Mouse (Mus musculus) lung, adult 2 months (tissue): ENCODE results near the gene Comt. TPM values are rescaled to one million over a fixed set of nuclear protein-coding genes. Genes with fewer than 3 reads are reported as not detected.

Experiments
- DNase-seq: peaks from one replicate; pipeline ENCODE4 v3.0.0; 2022
- H3K4me1 ChIP-seq: fragments of 200-500 bp; 2 replicates; pipeline ENCODE4 v1.6.1; 2011; ENCODE audit warnings: low read length; ENCODE audit not compliant: control insufficient read depth, insufficient read depth
- H3K4me3 ChIP-seq: fragments of 200-500 bp; replicated peaks from 2 replicates; pipeline ENCODE3; 2011; ENCODE audit warnings: low read depth, mild to moderate bottlenecking, control low read depth, low read length; ENCODE audit errors: extremely low read depth
- CTCF ChIP-seq: fragments of 200-500 bp; IDR thresholded peaks from 2 replicates; pipeline ENCODE4 v1.5.1; 2011; ENCODE audit warnings: mild to moderate bottlenecking, low read length, control low read depth; ENCODE audit not compliant: insufficient read depth
- POLR2A ChIP-seq: fragments of 200-500 bp; IDR thresholded peaks from 2 replicates; pipeline ENCODE4 v1.6.1; 2011; ENCODE audit warnings: low read depth, mild to moderate bottlenecking, control low read depth, low read length, borderline replicate concordance; ENCODE audit errors: extremely low read depth
- WGBS: fragments of 180-500 bp; shearing (Covaris S2); methylation state at CpG from one replicate; pipeline ENCODE4 v1.1.7; 2018; 5-methylcytosine and 5-hydroxymethylcytosine counted together
- polyA plus RNA-seq: library from polyadenylated mRNA; depleted of rRNA; stranded (reverse); fragments of >200 nt; gene quantifications from 2 replicates; pipeline ENCODE4 v1.2.3, GENCODE M21; 2012

Gene Comt
- polyA plus RNA-seq, 1 experiment, result 171 TPM

DNA sequence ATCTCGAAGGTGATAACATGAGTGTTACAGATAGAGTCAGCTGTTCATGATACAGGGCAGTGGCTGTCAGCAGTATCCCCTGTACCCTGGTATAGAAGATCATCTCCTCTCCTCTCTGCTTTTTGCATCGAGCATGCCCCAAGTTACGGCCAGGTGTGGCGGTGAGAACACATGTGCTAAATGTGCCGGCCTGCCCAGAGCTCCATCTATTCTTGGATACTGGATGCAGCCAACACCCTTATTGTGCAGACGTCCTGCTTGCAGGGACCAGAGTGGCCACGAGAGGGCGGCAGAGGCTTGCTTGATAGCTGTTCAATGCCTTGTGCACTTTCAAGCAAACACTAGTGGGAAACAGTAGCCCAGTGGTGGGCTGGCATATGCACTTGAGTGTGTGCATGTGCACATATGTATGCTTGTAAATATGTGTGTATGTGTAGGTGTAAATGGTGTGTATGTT lies 16.8 kb upstream of the Comt start:
- 18% methylated on average over 8 of the region's 8 CpGs for WGBS
- no peak overlapping the region for H3K4me3 ChIP-seq
- peak; percentile 95 for DNase-seq
- H3K4me1 ChIP-seq, result no peaks in the 10 kb centered on the region
- no peak for TF ChIP-seq POLR2A
- peak; percentile 99 for TF ChIP-seq CTCF

DNA sequence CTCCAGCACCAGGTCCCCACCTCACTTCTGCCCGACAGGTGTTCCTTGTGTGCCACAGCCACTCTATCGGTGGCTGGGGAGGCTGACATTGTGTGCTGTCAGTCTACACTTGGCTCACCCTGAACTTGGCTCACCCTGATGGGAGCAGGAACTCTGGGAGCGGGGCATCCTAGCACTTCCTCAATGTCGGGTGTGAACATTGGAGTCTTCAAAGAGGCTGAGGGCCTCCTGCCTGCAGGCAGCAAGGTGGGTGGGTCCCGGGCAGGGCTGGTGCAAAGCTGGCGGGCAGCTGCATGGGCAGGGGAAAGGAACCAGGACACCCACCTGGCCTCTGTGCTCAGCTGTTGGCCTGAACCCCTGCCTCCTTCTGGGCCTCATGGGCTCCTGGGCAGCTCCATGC lies 9.5 kb upstream of the Comt start:
- no peak overlapping the region for H3K4me3 ChIP-seq
- no peak for TF ChIP-seq CTCF
- WGBS, result 86% methylated on average over 6 of the region's 6 CpGs
- DNase-seq, result no peak
- no peaks in the 10 kb centered on the region for H3K4me1 ChIP-seq

- 92% methylated on average over 5 of the region's 5 CpGs for WGBS
- no peak overlapping the region for H3K4me3 ChIP-seq
- DNase-seq, result no peak
- H3K4me1 ChIP-seq, result no peaks in the 10 kb centered on the region
- no peak for TF ChIP-seq CTCF
- TF ChIP-seq POLR2A, result no peak
These were observed 6.8 kb upstream of the Comt start for GRCm38 (mm10) chr16:18433341-18433920.

DNA sequence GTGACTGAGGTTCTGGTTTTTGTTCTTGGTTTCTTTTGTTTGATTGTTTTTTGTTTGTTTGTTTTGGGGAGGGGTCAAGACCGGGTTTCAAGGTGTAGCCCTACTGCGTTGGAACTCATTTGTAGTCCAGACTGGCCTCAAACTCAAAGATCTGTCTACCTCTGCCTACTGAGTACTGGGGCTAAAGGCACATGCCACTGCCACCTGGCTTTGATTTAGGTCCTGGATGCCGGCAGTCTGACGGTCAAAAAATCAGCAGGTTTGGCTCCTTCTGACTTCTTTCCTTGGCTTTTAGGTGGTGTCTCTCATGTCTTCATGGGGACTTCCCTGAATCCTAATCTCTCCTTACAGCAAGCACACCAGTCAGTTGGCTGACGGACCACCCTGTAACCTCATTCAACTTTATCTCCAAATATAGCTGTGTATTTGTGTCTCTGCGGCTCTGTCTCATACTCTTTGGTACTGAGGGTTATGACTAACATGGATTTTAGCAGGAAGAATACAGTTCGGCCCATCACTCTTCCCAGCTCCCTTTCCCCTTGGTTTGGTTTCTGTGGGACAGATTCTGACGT lies 4.1 kb upstream of the Comt start:
- no peak for DNase-seq
- Histone ChIP-seq H3K4me3 (no peak overlapping the region), H3K4me1 (peaks cover 6% of the 10 kb centered on the region; the same call in 1 of the 2 replicates)
- TF ChIP-seq POLR2A, result no peak
- TF ChIP-seq CTCF, result no peak
- 81% methylated on average over 8 of the region's 8 CpGs for WGBS

DNA sequence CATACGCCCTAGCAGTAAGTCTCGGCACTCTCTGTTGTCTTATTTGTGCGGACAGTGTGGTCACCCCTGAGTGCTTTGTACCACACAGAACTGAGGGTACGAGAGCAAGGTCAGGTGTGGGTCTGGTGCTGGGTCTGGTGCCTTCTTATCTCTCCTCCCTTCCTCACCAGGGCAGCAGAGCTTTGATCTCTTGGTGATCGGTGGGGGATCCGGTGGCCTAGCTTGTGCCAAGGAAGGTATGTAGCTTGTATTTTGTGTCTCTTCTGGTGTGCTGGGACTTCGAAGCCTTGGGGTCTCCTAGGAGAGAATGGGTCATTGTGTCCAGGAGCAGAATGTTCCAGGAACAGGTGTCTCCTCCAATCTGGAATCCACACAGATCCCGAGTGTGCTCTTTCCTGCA lies 3.0 kb upstream of the Comt start:
- DNase-seq, result no peak
- Histone ChIP-seq H3K4me1 (peaks cover 12% of the 10 kb centered on the region), H3K4me3 (no peak overlapping the region)
- WGBS, result 88% methylated on average over 8 of the region's 8 CpGs
- TF ChIP-seq CTCF (no peak), POLR2A (no peak)

GRCm38 (mm10) chr16:18428516-18429042 lies 1.9 kb upstream of the Comt start:
- no peak for DNase-seq
- TF ChIP-seq POLR2A (no peak), CTCF (no peak)
- Histone ChIP-seq H3K4me3 (no peak overlapping the region), H3K4me1 (peaks cover 17% of the 10 kb centered on the region)
- WGBS, result 77% methylated on average over 7 of the region's 7 CpGs

GRCm38 (mm10) chr16:18428011-18428515 lies 1.4 kb upstream of the Comt start:
- TF ChIP-seq CTCF, result no peak
- TF ChIP-seq POLR2A, result no peak
- 79% methylated on average over 5 of the region's 5 CpGs for WGBS
- Histone ChIP-seq H3K4me3 (no peak overlapping the region), H3K4me1 (peaks cover 17% of the 10 kb centered on the region)
- DNase-seq, result peak; percentile 30

GRCm38 (mm10) chr16:18426215-18426791 lies 349 bp downstream of the Comt start, which contains the start of gene Txnrd2:
Txnrd2 (plus strand) TSS chr16:18426384.
- peak; percentile 81 for DNase-seq
- TF ChIP-seq CTCF, result 0 out of 2 replicates have a peak, but pooled peaks have one; percentile 19
- TF ChIP-seq POLR2A, result 0 out of 2 replicates have a peak, but pooled peaks have one; percentile 52
- under 1% methylated on average over 52 of the region's 52 CpGs for WGBS
- peaks cover 17% of the 10 kb centered on the region for H3K4me1 ChIP-seq
- peak within 1 kb of the TSS; percentile 98 for H3K4me3 ChIP-seq

DNA sequence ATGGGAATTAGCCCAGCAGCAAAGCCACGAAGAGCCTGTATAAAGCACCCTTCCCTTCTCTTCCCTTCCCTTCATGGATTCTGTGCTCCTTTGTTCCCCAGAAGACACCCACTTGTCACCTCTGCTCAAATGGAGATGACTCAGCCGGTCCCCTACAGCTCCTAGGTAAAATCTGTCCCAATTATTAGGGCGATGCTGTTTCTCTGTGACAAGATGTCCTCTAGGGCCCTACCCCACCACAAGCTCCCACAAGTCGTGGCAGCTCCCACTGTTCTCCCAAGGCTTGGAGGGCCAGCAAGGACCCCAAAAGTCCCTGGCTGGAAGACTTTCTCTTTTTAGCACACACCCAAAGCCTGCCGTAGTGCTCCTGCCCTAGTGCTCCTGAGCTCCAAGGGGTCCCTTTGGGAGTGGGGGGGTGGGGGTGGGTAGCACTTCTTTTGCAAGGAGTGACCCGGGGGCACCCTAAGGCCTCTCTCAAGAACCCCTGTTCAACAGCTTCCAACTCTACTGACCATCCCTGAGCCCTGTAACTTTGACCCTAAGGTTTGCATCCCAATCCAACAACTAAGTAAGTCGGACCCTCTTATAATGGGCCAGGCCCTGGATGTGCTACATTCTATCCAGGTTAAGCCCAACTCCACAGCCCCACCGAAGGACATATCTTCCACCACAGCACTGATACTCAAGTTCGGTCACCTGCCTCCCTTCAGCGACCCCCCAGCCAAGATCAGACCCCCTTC lies 1.0 kb downstream of the Comt start:
- TF ChIP-seq CTCF (no peak), POLR2A (no peak)
- WGBS, result 10% methylated on average over 10 of the region's 10 CpGs
- H3K4me1 ChIP-seq, result peaks cover 17% of the 10 kb centered on the region
- H3K4me3 ChIP-seq, result peak overlapping the region; percentile 98
- no peak for DNase-seq
